ENCODE assay signal across 26 mouse cellular contexts in genomic region chr17:31680450-31680849, GRCm38 (mm10). TPM values are rescaled to one million over a fixed set of nuclear protein-coding genes. Genes with fewer than 3 reads are reported as not detected.
DNase-seq lines count a peak whose midpoint lies in the region; ATAC-seq lines count a peak whose summit lies in the region.
"Had no signal": no experiment of that assay in that cellular context is flagged by ENCODE, and none has a peak within 500 bp of the region (broad histone marks: within the 10 kb centered on the region; RNA-seq: fewer than 3 reads in every experiment).

No protein-coding gene starts in this region.

- H3K4me2 ChIP-seq in heart, embryonic 11.5 days, result no peak overlapping the region
- H3K4me2 ChIP-seq: embryonic facial prominence, embryonic 13.5 days; embryonic facial prominence, embryonic 15.5 days; forebrain, embryonic 12.5 days had no signal

- H3K4me3 ChIP-seq in heart, embryonic 11.5 days (ENCODE audit: low read depth, low read length), result no peak overlapping the region
- H3K4me3 ChIP-seq: embryonic facial prominence, embryonic 13.5 days; embryonic facial prominence, embryonic 15.5 days; erythroblast, embryonic 14.5 days; forebrain, embryonic 10.5 days; forebrain, embryonic 12.5 days had no signal

- no peaks in the 10 kb centered on the region for H3K9me3 ChIP-seq in heart, embryonic 11.5 days (replicated peaks; ENCODE audit: control insufficient read depth, low read length)
- H3K9me3 ChIP-seq: embryonic facial prominence, embryonic 13.5 days; embryonic facial prominence, embryonic 15.5 days; forebrain, embryonic 10.5 days; forebrain, embryonic 12.5 days had no signal

- 0 out of 2 replicates have a peak, but pooled peaks have one; percentile 21 for ATAC-seq in common myeloid progenitor, adult 5-6 weeks (replicated peaks; ENCODE audit: low read depth, poor library complexity, severe bottlenecking)
- peak; percentile 64 for ATAC-seq in megakaryocyte, adult 5-6 weeks (ENCODE audit: poor library complexity, severe bottlenecking)
- ATAC-seq in monocyte, adult 5-6 weeks (replicated peaks; ENCODE audit: insufficient number of reproducible peaks, low FRiP score, low TSS enrichment, poor library complexity, severe bottlenecking), result peak; percentile 68
- no peak for ATAC-seq in heart, embryonic 11.5 days (replicated peaks; ENCODE audit: insufficient number of reproducible peaks, low FRiP score, low TSS enrichment)
- ATAC-seq: activated CD4-positive, CD25-positive, alpha-beta regulatory T cell, adult 4 months; forebrain, embryonic 14.5 days; forebrain, embryonic 16.5 days had no signal

- H3K27me3 ChIP-seq in heart, embryonic 11.5 days (ENCODE audit: control insufficient read depth, insufficient read depth, low read length), result peaks cover 6% of the 10 kb centered on the region; the same call in 1 of the 2 replicates
- H3K27me3 ChIP-seq: embryonic facial prominence, embryonic 15.5 days had no signal

- no peak for DNase-seq in gastrocnemius, postnatal 4 days (ENCODE audit: low spot score in 2 of 2)
- no peak for DNase-seq in left cerebral cortex, adult 11 months (ENCODE audit: low spot score)
- DNase-seq: adrenal gland, adult 8-10 months; adrenal gland, postnatal 14 days; adrenal gland, postnatal 36 days; cerebellum, adult 11-12 months; cerebellum, adult 2 months; cerebellum, adult 9-10 months; cerebellum, postnatal 10 days; cerebellum, postnatal 25 days; embryo, embryonic 11 days had no signal

- no peak overlapping the region for H3K9ac ChIP-seq in heart, embryonic 11.5 days (ENCODE audit: low read depth, low read length)
- H3K9ac ChIP-seq: embryonic facial prominence, embryonic 13.5 days; embryonic facial prominence, embryonic 15.5 days; forebrain, embryonic 12.5 days had no signal

- no peak overlapping the region for H3K27ac ChIP-seq in heart, embryonic 11.5 days (ENCODE audit: low read depth, low read length)
- H3K27ac ChIP-seq: embryonic facial prominence, embryonic 13.5 days; embryonic facial prominence, embryonic 15.5 days; forebrain, embryonic 10.5 days; forebrain, embryonic 12.5 days had no signal

- H3K36me3 ChIP-seq in heart, embryonic 11.5 days (ENCODE audit: control insufficient read depth, insufficient read depth, low read length), result no peaks in the 10 kb centered on the region
- H3K36me3 ChIP-seq: embryonic facial prominence, embryonic 13.5 days; embryonic facial prominence, embryonic 15.5 days; forebrain, embryonic 10.5 days; forebrain, embryonic 12.5 days had no signal

- 42% methylated on average over 2 of the region's 2 CpGs for WGBS in heart, embryonic 11.5 days (ENCODE audit: insufficient replicate concordance)

- H3K4me1 ChIP-seq in heart, embryonic 11.5 days (ENCODE audit: control insufficient read depth, insufficient read depth, low read length), result no peaks in the 10 kb centered on the region; the same call in 1 of the 2 replicates
- H3K4me1 ChIP-seq: embryonic facial prominence, embryonic 13.5 days; forebrain, embryonic 12.5 days had no signal

RNA-seq across cellular contexts. Expression of gene Cryaa, which starts 2.8 kb away (rescaled TPM):
- not detected in 2 replicates for total RNA-seq in common myeloid progenitor, adult 5-6 weeks (2017)
- not detected in 2 replicates for total RNA-seq in megakaryocyte, adult 5-6 weeks (2015)
- not detected in 2 replicates for total RNA-seq in megakaryocyte, adult 5-6 weeks (2017)
- not detected in 3 replicates for total RNA-seq in monocyte, adult 5-6 weeks (2017)
- not detected for total RNA-seq in gastrocnemius, postnatal 4 days (2021)
- not detected in 2 replicates for polyA plus RNA-seq in heart, embryonic 11.5 days (2014; fragmentation: Nextera tagmentation; extraction: Ambion mirVana)
- total RNA-seq: adrenal gland, adult 18-20 months; adrenal gland, adult 8-10 months; adrenal gland, postnatal 14 days; adrenal gland, postnatal 36 days; MEL had no signal
- polyA plus RNA-seq: activated CD4-positive, CD25-positive, alpha-beta regulatory T cell, adult 4 months; C2C12; embryonic facial prominence, embryonic 13.5 days; erythroblast, embryonic 14.5 days; forebrain, embryonic 10.5 days; forebrain, embryonic 12.5 days; forebrain, embryonic 16.5 days had no signal

RNA-seq across cellular contexts. Expression of gene U2af1, which starts 21.8 kb away (rescaled TPM):
- 257 and 274 TPM in 2 replicates for total RNA-seq in common myeloid progenitor, adult 5-6 weeks (2017)
- 36.2 and 37.7 TPM in 2 replicates for total RNA-seq in megakaryocyte, adult 5-6 weeks (2015)
- 119 and 145 TPM in 2 replicates for total RNA-seq in megakaryocyte, adult 5-6 weeks (2017)
- 159 to 195 TPM (median 172 TPM) in 3 replicates for total RNA-seq in monocyte, adult 5-6 weeks (2017)
- 100 to 1,000 TPM; 154 to 181 TPM for total RNA-seq in gastrocnemius, postnatal 4 days (2021)
- 117 and 145 TPM in 2 replicates for polyA plus RNA-seq in heart, embryonic 11.5 days (2014; fragmentation: Nextera tagmentation; extraction: Ambion mirVana)

RNA-seq across cellular contexts. Expression of gene Cbs, which starts 43.4 kb away (rescaled TPM):
- total RNA-seq in common myeloid progenitor, adult 5-6 weeks (2017), result 2.9 TPM in 1 of 2 replicates, not detected in the other
- total RNA-seq in megakaryocyte, adult 5-6 weeks (2015), result not detected in 2 replicates
- not detected in 2 replicates for total RNA-seq in megakaryocyte, adult 5-6 weeks (2017)
- not detected in 3 replicates for total RNA-seq in monocyte, adult 5-6 weeks (2017)
- total RNA-seq in gastrocnemius, postnatal 4 days (2021), result 1 to 10 TPM in 1 of 2 experiments, under 1 TPM in 1; 0.64 to 1.4 TPM
- polyA plus RNA-seq in heart, embryonic 11.5 days (2014; fragmentation: Nextera tagmentation; extraction: Ambion mirVana), result 0.63 and 0.77 TPM in 2 replicates
